Mouse (Mus musculus) midbrain, embryonic 16.5 days (tissue): ENCODE measurements around the gene Tox3. TPM values are rescaled to one million over a fixed set of nuclear protein-coding genes. Genes with fewer than 3 reads are reported as not detected.

ENCODE experiments used
- ATAC-seq: fragments of 200-750 bp; cut with Nextera tagmentation; 2 replicates; pipeline ENCODE4 v1.8.0; 2017; ENCODE audit warnings: moderate TSS enrichment
- H3K27ac ChIP-seq: fragments of 300-500 bp; sonication (generic); 2 replicates; pipeline ENCODE4 v1.5.1; 2014; ENCODE audit warnings: mild to moderate bottlenecking, low read length, mixed read lengths
- H3K27me3 ChIP-seq: fragments of 300-500 bp; sonication (generic); 2 replicates; pipeline ENCODE4 v1.6.1; 2014; ENCODE audit warnings: low read depth, low read length, mixed read lengths; ENCODE audit not compliant: control insufficient read depth, insufficient read depth
- H3K36me3 ChIP-seq: fragments of 300-500 bp; sonication (generic); 2 replicates; pipeline ENCODE4 v1.6.1; 2014; ENCODE audit warnings: mild to moderate bottlenecking, low read length, moderate library complexity, mixed read lengths; ENCODE audit not compliant: control insufficient read depth, insufficient read depth
- H3K4me1 ChIP-seq: fragments of 300-500 bp; sonication (generic); 2 replicates; pipeline ENCODE4 v1.6.1; 2014; ENCODE audit warnings: mild to moderate bottlenecking, low read length, mixed read lengths; ENCODE audit not compliant: control insufficient read depth, insufficient read depth
- H3K4me2 ChIP-seq: fragments of 300-500 bp; sonication (generic); 2 replicates; pipeline ENCODE4 v1.6.1; 2014; ENCODE audit warnings: mild to moderate bottlenecking, low read length, mixed read lengths
- H3K4me3 ChIP-seq: fragments of 300-500 bp; sonication (generic); 2 replicates; pipeline ENCODE4 v1.5.1; 2014; ENCODE audit warnings: low read depth, mild to moderate bottlenecking, low read length, moderate library complexity, mixed read lengths
- H3K9ac ChIP-seq: fragments of 300-500 bp; sonication (generic); 2 replicates; pipeline ENCODE4 v1.6.1; 2014; ENCODE audit warnings: low read depth, low read length, mixed read lengths
- H3K9me3 ChIP-seq: fragments of 300-500 bp; sonication (generic); replicated peaks from 2 replicates; pipeline ENCODE4 v1.6.1; 2014; ENCODE audit warnings: mild to moderate bottlenecking, low read length, mixed read lengths; ENCODE audit not compliant: control insufficient read depth, poor library complexity, severe bottlenecking
- WGBS: fragments of 180-500 bp; shearing (Covaris S2); extraction: QIAGEN DNeasy Blood & Tissue Kit; methylation state at CpG from one replicate; pipeline ENCODE4 v1.1.7; 2014; 5-methylcytosine and 5-hydroxymethylcytosine counted together
- polyA plus RNA-seq: library from polyadenylated mRNA; unstranded; fragments of >200 nt; fragmentation: Nextera tagmentation; extraction: Ambion mirVana; gene quantifications from 2 replicates; pipeline ENCODE4 v1.2.1, GENCODE M21; 2015

The Tox3 gene
- polyA plus RNA-seq, 1 experiment from 2014 or later, result 17.3 TPM

DNA sequence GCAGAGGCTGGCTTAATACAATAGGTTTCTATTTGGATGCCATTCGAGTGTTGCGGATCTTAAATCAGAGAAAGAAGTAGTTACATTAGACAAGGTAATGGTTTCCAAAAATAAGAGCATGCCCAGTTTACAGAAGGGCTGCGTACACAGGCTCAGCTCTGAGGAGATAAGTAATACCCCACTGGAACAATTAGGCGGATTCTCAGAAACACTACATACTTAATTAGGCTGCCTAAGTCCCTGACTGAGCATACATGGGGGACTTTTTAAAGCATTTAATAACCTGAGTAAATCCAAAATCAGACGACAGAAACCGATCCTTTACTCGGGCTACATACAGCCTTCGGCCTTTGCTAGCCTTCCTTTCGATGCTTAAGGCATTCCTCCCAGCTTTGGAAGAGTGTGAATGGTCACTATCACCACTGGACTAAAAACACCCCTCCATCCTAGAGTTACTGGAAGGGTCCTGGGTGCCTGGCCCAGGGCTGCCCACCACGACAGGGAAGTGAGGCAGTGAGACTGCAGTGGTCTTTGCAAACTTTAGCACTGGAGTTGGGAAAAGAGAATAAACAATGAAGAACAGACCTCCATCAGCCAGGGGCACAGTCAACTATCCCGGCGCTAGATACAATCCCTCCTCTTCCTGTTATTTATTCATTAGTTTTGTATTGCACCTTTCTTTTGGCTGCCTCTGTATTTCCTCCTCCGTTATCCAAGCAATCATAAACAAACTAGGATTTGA, 1.8 kb downstream of the Tox3 start:
- Histone ChIP-seq H3K9me3 (no peaks in the 10 kb centered on the region), H3K27me3 (no peaks in the 10 kb centered on the region), H3K36me3 (no peaks in the 10 kb centered on the region), H3K4me2 (peak overlapping the region; percentile 67), H3K9ac (peak overlapping the region; percentile 96), H3K4me1 (peaks cover 19% of the 10 kb centered on the region), H3K4me3 (peak overlapping the region; percentile 89), H3K27ac (peak overlapping the region; percentile 97)
- 1% methylated on average over 13 of the region's 13 CpGs for WGBS
- no peak for ATAC-seq

DNA sequence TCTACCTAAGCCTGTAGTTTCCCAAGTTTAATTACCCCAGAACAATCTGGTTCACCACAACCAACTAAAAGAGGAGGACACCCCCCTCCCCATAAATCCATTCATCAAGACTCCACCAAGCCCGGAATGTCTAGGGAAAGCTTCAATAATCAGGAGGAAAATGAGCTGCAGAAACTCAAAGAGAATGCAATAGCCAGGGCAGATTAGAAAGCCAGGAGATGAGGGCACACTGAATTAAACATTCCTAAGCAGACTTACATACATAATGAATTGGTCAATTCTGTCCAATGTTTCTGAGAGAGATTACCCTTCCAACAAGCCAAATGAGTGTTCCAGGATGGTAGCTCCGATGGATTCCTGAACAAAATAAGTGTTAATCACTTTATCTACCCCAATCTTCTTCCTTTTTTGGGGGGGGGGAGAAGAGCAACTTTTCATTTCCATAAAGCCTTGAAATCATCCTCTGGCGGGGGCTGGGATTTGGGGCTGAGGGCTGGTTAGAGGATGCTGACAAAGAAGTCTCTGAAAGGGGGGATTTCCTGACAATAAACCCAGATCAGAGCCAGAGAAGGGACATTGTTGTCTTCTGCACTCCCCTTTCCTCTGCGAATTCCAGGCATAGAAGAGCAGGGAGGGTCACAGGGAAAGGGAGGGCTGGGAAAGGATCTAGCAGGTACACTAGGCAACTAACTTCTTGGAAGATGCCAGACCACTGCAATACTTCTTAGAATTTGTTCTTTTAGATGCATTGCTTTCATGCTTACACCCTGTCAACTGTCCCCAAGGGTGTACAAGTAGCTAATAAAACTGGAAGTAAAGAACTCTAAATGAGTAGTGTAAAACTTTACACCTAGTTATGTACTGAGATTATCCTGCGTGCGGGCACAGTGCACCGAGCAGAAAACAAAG, 17.5 kb downstream of the Tox3 start:
- Histone ChIP-seq H3K27me3 (no peaks in the 10 kb centered on the region), H3K27ac (peak overlapping the region; percentile 12; the same call in 1 of the 2 replicates), H3K4me1 (peaks cover 13% of the 10 kb centered on the region), H3K9ac (no peak overlapping the region), H3K4me3 (no peak overlapping the region), H3K4me2 (no peak overlapping the region), H3K9me3 (no peaks in the 10 kb centered on the region), H3K36me3 (peaks cover 7% of the 10 kb centered on the region; the same call in 1 of the 2 replicates)
- 20% methylated on average over 7 of the region's 7 CpGs for WGBS
- ATAC-seq, result no peak

DNA sequence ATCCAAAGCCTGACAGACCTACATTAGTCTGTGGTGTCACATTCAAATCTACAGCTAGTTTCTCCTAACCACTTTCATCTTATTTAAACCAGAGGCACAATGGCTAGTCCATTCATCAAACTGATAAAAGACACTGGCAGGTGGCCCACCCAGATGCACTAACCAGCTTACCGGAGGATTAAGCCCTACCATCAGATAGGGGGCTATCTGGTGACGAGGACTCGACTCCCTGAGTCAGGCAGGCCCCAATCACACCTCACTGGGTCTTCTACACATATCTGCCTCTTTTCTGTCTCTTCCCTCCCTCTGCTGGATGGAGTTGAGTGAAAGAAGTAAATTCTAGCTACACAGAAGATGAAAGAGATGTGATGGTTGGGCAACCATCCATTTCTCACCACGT, 24.3 kb downstream of the Tox3 start:
- H3K9me3 ChIP-seq, result no peaks in the 10 kb centered on the region
- H3K4me1 ChIP-seq, result peaks cover 29% of the 10 kb centered on the region
- 9% methylated on average over 4 of the region's 4 CpGs for WGBS
- H3K27ac ChIP-seq, result 0 out of 2 replicates have a peak overlapping the region, but pooled peaks have one; percentile 35
- no peak overlapping the region for H3K9ac ChIP-seq
- ATAC-seq, result no peak
- no peaks in the 10 kb centered on the region for H3K36me3 ChIP-seq
- H3K4me2 ChIP-seq, result peak overlapping the region; percentile 8
- no peak overlapping the region for H3K4me3 ChIP-seq
- H3K27me3 ChIP-seq, result no peaks in the 10 kb centered on the region

DNA sequence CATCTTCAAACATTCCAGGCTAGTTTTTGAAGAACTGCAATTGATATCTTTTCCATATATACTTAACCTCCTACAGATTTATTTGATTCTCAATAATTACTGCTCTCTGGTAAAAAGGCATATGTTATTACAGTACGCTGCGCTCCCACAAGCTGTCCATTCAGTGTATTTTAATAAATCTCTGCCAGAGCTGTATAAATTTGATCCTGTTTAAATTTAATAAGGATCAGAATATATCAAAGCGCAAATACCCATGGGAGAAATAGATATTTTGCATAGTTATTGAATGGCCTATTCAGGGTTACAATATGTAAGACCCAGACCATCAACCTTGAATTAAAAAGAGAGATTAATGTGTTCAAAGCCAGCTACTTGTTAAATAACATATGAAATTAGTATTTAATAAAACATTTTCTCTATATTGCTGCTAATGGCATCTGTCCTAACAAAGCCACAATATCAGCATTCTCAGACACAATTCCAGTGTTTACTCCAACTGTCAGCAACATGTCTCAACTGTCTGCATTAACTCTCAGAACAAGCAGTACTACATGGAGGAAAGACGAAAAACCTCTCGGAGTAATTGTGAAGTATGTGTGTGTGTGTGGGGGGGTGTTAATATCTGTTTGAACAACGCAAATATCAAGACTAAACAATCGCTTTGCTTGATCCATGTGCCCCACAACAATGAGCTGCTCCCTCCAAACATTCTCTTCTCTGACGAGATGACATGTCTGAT, 25.3 kb downstream of the Tox3 start:
- H3K27ac ChIP-seq, result no peak overlapping the region
- H3K4me2 ChIP-seq, result no peak overlapping the region
- peaks cover 29% of the 10 kb centered on the region for H3K4me1 ChIP-seq
- H3K27me3 ChIP-seq, result no peaks in the 10 kb centered on the region
- no peaks in the 10 kb centered on the region for H3K36me3 ChIP-seq
- ATAC-seq, result no peak
- no peaks in the 10 kb centered on the region for H3K9me3 ChIP-seq
- WGBS, result 49% methylated on average over 8 of the region's 8 CpGs
- no peak overlapping the region for H3K4me3 ChIP-seq
- H3K9ac ChIP-seq, result no peak overlapping the region

DNA sequence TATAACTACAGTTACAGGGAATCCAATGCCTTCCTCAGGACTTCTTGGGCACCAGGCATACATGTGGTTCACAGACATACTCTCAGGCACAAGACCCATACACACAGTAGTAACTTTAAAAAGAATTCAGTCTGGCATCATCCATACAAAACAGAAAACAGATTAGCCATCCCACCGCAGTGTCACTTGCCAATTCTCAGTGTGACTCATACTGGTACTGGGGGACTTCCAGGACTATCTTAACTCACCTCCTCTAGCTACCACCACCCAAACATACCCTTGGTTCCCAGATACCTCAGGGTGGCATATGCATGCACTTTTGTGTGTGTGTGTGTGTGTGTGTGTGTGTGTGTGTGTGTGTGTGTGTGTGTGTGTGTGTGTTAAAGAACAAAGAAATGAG, 26.9 kb downstream of the Tox3 start:
- 92% methylated on average over 1 of the region's 1 CpGs for whole genome bisulfite sequencing

DNA sequence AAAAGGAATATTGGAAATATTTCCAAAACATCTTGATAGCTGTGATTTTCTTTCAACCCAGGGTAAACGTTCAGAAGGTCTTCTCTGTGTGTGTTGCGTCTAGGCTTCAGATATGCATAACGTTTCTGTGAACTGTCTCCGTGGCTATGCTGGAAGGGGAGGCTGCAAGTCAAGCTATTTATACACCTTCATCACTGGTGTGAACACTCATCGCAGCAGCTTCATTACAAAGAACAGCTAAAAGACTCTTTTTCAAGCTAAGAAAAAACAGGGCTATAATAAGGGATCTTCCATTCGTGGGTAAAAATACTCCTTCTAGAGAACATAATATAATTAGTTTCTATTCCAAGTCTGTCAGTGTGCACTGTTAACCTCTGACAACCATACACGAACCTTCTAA, 33.8 kb downstream of the Tox3 start:
- Histone ChIP-seq H3K9me3 (no peaks in the 10 kb centered on the region), H3K4me1 (peaks cover 11% of the 10 kb centered on the region; the same call in 1 of the 2 replicates), H3K36me3 (no peaks in the 10 kb centered on the region), H3K9ac (no peak overlapping the region), H3K4me3 (no peak overlapping the region), H3K4me2 (no peak overlapping the region), H3K27ac (no peak overlapping the region), H3K27me3 (no peaks in the 10 kb centered on the region)
- no peak for ATAC-seq
- WGBS, result 55% methylated on average over 7 of the region's 7 CpGs

More for the DNA sequence above, 26.9 kb downstream of the Tox3 start:
- no peak overlapping the region for H3K27ac ChIP-seq
- no peak overlapping the region for H3K9ac ChIP-seq
- ATAC-seq, result no peak
- H3K9me3 ChIP-seq, result no peaks in the 10 kb centered on the region
- no peaks in the 10 kb centered on the region for H3K36me3 ChIP-seq
- no peak overlapping the region for H3K4me3 ChIP-seq
- H3K27me3 ChIP-seq, result no peaks in the 10 kb centered on the region
- no peak overlapping the region for H3K4me2 ChIP-seq
- peaks cover 29% of the 10 kb centered on the region for H3K4me1 ChIP-seq

DNA sequence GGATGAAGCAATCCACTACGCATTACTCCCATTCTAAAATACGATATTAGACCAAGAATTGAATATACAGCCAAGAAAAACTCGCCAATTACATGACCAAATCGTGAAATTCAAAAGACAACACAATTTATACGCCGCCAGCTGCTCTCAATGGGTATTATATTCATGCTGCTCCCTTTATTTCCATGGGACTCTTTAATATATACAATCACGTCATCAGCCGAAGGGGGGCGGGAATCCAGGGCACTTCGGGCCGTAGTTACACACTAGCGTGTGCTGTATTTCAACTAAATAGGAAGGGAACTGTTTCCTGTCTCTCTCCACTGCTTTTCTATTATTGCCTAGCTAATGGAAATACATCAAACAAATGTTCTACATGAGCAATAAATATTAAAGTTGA, 45.2 kb downstream of the Tox3 start:
- Histone ChIP-seq H3K36me3 (0 out of 2 replicates have a peak, but pooled peaks cover 4% of the 10 kb centered on the region), H3K9me3 (0 out of 2 replicates have a peak, but pooled peaks cover 4% of the 10 kb centered on the region), H3K4me3 (no peak overlapping the region), H3K9ac (0 out of 2 replicates have a peak overlapping the region, but pooled peaks have one; percentile 14), H3K27me3 (no peaks in the 10 kb centered on the region), H3K27ac (peak overlapping the region; percentile 78), H3K4me1 (peaks cover 46% of the 10 kb centered on the region), H3K4me2 (peak overlapping the region; percentile 37)
- WGBS, result 19% methylated on average over 12 of the region's 12 CpGs
- ATAC-seq, result no peak

DNA sequence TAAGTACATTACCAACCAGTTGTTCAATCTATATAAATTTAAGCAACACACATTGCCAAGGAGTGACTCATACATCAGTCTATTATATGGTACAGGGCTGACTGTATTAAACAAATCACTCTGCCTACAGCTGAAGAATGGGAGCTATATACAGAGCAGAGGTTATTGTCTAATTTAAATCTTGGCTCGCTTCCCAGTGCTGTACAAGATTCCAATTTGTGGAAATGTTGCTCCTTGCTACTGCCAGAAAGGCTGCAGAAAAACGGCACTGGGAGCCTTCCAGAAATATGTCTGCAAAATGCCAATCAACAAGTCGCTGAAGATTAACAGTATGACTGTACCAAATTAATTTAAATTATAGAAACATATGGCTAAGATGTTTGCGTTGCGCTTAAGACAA, 45.9 kb downstream of the Tox3 start:
- Histone ChIP-seq H3K4me1 (peaks cover 50% of the 10 kb centered on the region), H3K4me3 (no peak overlapping the region)
- peak; percentile 85 for ATAC-seq

More for the DNA sequence above, 45.9 kb downstream of the Tox3 start:
- Histone ChIP-seq H3K27ac (peak overlapping the region; percentile 78), H3K27me3 (no peaks in the 10 kb centered on the region), H3K36me3 (0 out of 2 replicates have a peak, but pooled peaks cover 4% of the 10 kb centered on the region), H3K4me2 (peak overlapping the region; percentile 2; the same call in 1 of the 2 replicates), H3K9ac (no peak overlapping the region), H3K9me3 (0 out of 2 replicates have a peak, but pooled peaks cover 4% of the 10 kb centered on the region)
- WGBS, result 27% methylated on average over 5 of the region's 5 CpGs
